In the genomic region with DNA sequence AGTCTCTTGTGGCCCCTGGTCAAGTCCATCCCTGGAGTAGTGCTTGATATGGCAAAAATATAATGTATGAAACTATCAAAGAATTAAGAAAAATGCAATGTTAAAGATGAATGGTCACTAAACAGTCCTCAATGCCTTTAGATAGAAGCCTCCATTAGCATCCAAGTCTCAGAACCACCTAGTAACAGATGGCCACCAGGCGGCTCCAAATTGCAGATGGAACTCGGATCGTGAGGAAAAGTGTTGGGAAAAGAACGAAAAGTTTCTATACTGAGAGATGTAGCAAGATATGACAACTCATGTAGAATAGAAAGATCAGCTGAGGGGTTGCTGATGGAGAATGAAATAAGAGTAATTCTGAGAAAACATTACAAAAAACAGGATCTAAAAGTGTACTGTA, we compare ENCODE assay signal across 9 mouse cellular contexts. TPM values are rescaled to one million over a fixed set of nuclear protein-coding genes. Genes with fewer than 3 reads are reported as not detected.
DNase-seq lines count a peak whose midpoint lies in the region; ATAC-seq and TF ChIP-seq lines count a peak whose summit lies in the region.
"Had no signal": no experiment of that assay in that cellular context is flagged by ENCODE, and none has a peak within 500 bp of the region (broad histone marks: within the 10 kb centered on the region; RNA-seq: fewer than 3 reads in every experiment).

No protein-coding gene starts in this region.

- ATAC-seq in cerebellum, adult (ENCODE audit: insufficient number of reproducible peaks, low FRiP score, low TSS enrichment) = no peak
- ATAC-seq in lung, embryonic 14.5 days (ENCODE audit: insufficient read depth) = no peak

- no peak overlapping the region for H3K9ac ChIP-seq in lung, embryonic 14.5 days
- H3K9ac ChIP-seq: heart, embryonic 13.5 days had no signal

- H3K27me3 ChIP-seq in kidney, adult 2 months (replicated peaks; ENCODE audit: control insufficient read depth, insufficient read depth, low read length) = no peaks in the 10 kb centered on the region
- H3K27me3 ChIP-seq in lung, embryonic 14.5 days (ENCODE audit: insufficient read depth, low read length) = no peaks in the 10 kb centered on the region
- H3K27me3 ChIP-seq: heart, embryonic 13.5 days had no signal

- H3K27ac ChIP-seq in kidney, adult 2 months (ENCODE audit: insufficient read depth, low read depth, low read length) = no peak overlapping the region
- no peak overlapping the region for H3K27ac ChIP-seq in lung, embryonic 14.5 days (ENCODE audit: low read depth)
- H3K27ac ChIP-seq: heart, embryonic 13.5 days had no signal

- H3K4me2 ChIP-seq in lung, embryonic 14.5 days = no peak overlapping the region
- H3K4me2 ChIP-seq: heart, embryonic 13.5 days had no signal

- 0 out of 2 replicates have a peak, but pooled peaks cover 3% of the 10 kb centered on the region for H3K4me1 ChIP-seq in kidney, adult 2 months (ENCODE audit: control insufficient read depth, insufficient read depth, low read length)
- H3K4me1 ChIP-seq in lung, embryonic 14.5 days (ENCODE audit: insufficient read depth) = no peaks in the 10 kb centered on the region

- H3K9me3 ChIP-seq in lung, embryonic 14.5 days (ENCODE audit: low read depth, low read length) = no peaks in the 10 kb centered on the region
- H3K9me3 ChIP-seq: heart, embryonic 13.5 days had no signal

- peak; percentile 33 for TF ChIP-seq CTCF in kidney, adult 2 months (conservative IDR thresholded peaks at IDR 0.05; ENCODE audit: insufficient read depth, insufficient read length, low read depth, low read length)
- TF ChIP-seq CTCF in lung, embryonic 14.5 days (IDR thresholded peaks at IDR 0.05; ENCODE audit: low read depth) = peak; percentile 50

- no peak for TF ChIP-seq POLR2A in kidney, adult 2 months (IDR thresholded peaks at IDR 0.05; ENCODE audit: low read depth, low read length)

- peaks cover 4% of the 10 kb centered on the region; the same call in 1 of the 2 replicates for H3K36me3 ChIP-seq in kidney, adult 2 months (ENCODE audit: control insufficient read depth, insufficient read depth, low read length)
- peaks cover 4% of the 10 kb centered on the region; the same call in 1 of the 2 replicates for H3K36me3 ChIP-seq in lung, embryonic 14.5 days (ENCODE audit: insufficient read depth)

- no peak overlapping the region for H3K4me3 ChIP-seq in kidney, adult 2 months (ENCODE audit: insufficient read depth, low read depth, low read length)
- no peak overlapping the region for H3K4me3 ChIP-seq in lung, embryonic 14.5 days (ENCODE audit: low read depth, low read length)
- H3K4me3 ChIP-seq: heart, embryonic 13.5 days had no signal

- WGBS in kidney, adult 2 months = 63% methylated on average over 4 of the region's 4 CpGs
- 57% methylated on average over 4 of the region's 4 CpGs for WGBS in lung, embryonic 14.5 days

- peak; percentile 39 for DNase-seq in cerebellum, adult 9-10 months
- peak; percentile 28 for DNase-seq in kidney, adult 2 months
- no peak for DNase-seq in kidney, adult 18-20 months
- DNase-seq in lung, embryonic 14.5 days = peak; percentile 60
- no peak for DNase-seq in lung, postnatal 25 days (ENCODE audit: low spot score)
- DNase-seq in cerebellum, postnatal 25 days = peak; percentile 31 to 65
- no peak for DNase-seq in embryo, embryonic 10.5 days (ENCODE audit: low spot score)

RNA-seq across cellular contexts. Expression of a gene that starts 38.0 kb away (rescaled TPM):
- 6.0 and 6.3 TPM in 2 replicates for polyA plus RNA-seq in kidney, adult 2 months (2012; rRNA removed)
- polyA plus RNA-seq in lung, embryonic 14.5 days (2014; fragmentation: Nextera tagmentation; extraction: Ambion mirVana) = 4.5 and 4.7 TPM in 2 replicates

Comparison
In these comparisons a context has a peak if more than half of its experiments do, and no peak if none do; other contexts are left out.
1. DNase-seq: peak in cerebellum, adult 9-10 months (single experiment), kidney, adult 2 months (single experiment), lung, embryonic 14.5 days (single experiment) and cerebellum, postnatal 25 days (2 of 2); none in kidney, adult 18-20 months (single experiment), lung, postnatal 25 days (single experiment) and embryo, embryonic 10.5 days (single experiment).